In genomic region chr7:19744590-19745385, GRCm38 (mm10) we compare ENCODE assay signal across 9 mouse cellular contexts. TPM values are rescaled to one million over a fixed set of nuclear protein-coding genes. Genes with fewer than 3 reads are reported as not detected.
DNase-seq lines count a peak whose midpoint lies in the region; ATAC-seq and TF ChIP-seq lines count a peak whose summit lies in the region.
"Had no signal": no experiment of that assay in that cellular context is flagged by ENCODE, and none has a peak within 500 bp of the region (broad histone marks: within the 10 kb centered on the region; RNA-seq: fewer than 3 reads in every experiment).

No protein-coding gene starts in this region.

- ATAC-seq in lung, embryonic 16.5 days (ENCODE audit: low read depth) = 0 out of 2 replicates have a peak, but pooled peaks have one; percentile 3
- ATAC-seq in heart, embryonic 16.5 days (replicated peaks; ENCODE audit: extremely low read depth, insufficient read depth, low FRiP score) = peak; percentile 46
- ATAC-seq in stomach, postnatal 0 days (ENCODE audit: low FRiP score, low TSS enrichment) = no peak
- no peak for ATAC-seq in forebrain, embryonic 16.5 days
- no peak for ATAC-seq in activated CD4-positive, CD25-positive, alpha-beta regulatory T cell, adult 4 months

- peak overlapping the region; percentile 26; the same call in 1 of the 2 replicates for H3K9ac ChIP-seq in lung, embryonic 16.5 days (ENCODE audit: low read length)
- H3K9ac ChIP-seq in heart, embryonic 16.5 days (ENCODE audit: low read length) = peak overlapping the region; percentile 47
- H3K9ac ChIP-seq in stomach, postnatal 0 days (ENCODE audit: low read length) = peak overlapping the region; percentile 3; the same call in 1 of the 2 replicates
- H3K9ac ChIP-seq in forebrain, embryonic 16.5 days (replicated peaks; ENCODE audit: low read depth, low read length) = no peak overlapping the region
- H3K9ac ChIP-seq: embryonic facial prominence, embryonic 12.5 days had no signal

- no peaks in the 10 kb centered on the region for H3K9me3 ChIP-seq in lung, embryonic 16.5 days (ENCODE audit: control insufficient read depth, low read length)
- no peaks in the 10 kb centered on the region for H3K9me3 ChIP-seq in heart, embryonic 16.5 days (replicated peaks; ENCODE audit: control insufficient read depth, low read length)
- no peaks in the 10 kb centered on the region for H3K9me3 ChIP-seq in stomach, postnatal 0 days (ENCODE audit: control insufficient read depth, low read length)
- no peaks in the 10 kb centered on the region for H3K9me3 ChIP-seq in forebrain, embryonic 16.5 days (ENCODE audit: control insufficient read depth, low read length)
- H3K9me3 ChIP-seq: embryonic facial prominence, embryonic 12.5 days had no signal

- peaks cover 11% of the 10 kb centered on the region for H3K36me3 ChIP-seq in lung, embryonic 16.5 days (ENCODE audit: control insufficient read depth, insufficient read depth, low read length)
- peaks cover 6% of the 10 kb centered on the region for H3K36me3 ChIP-seq in heart, embryonic 16.5 days (ENCODE audit: control insufficient read depth, insufficient read depth)
- H3K36me3 ChIP-seq in stomach, postnatal 0 days (ENCODE audit: control insufficient read depth, insufficient read depth, low read length) = no peaks in the 10 kb centered on the region
- H3K36me3 ChIP-seq in forebrain, embryonic 16.5 days (ENCODE audit: control insufficient read depth, insufficient read depth) = no peaks in the 10 kb centered on the region

- no peak for TF ChIP-seq CTCF in stomach, postnatal 0 days (IDR thresholded peaks at IDR 0.05; ENCODE audit: low read depth)

- no peak overlapping the region for H3K4me2 ChIP-seq in lung, embryonic 16.5 days (ENCODE audit: low read depth, low read length)
- H3K4me2 ChIP-seq in heart, embryonic 16.5 days (ENCODE audit: low read depth, low read length) = peak overlapping the region; percentile 38
- peak overlapping the region; percentile 27; the same call in 1 of the 2 replicates for H3K4me2 ChIP-seq in stomach, postnatal 0 days (replicated peaks; ENCODE audit: low read depth)
- H3K4me2 ChIP-seq in forebrain, embryonic 16.5 days (ENCODE audit: low read length) = no peak overlapping the region
- H3K4me2 ChIP-seq: embryonic facial prominence, embryonic 12.5 days had no signal

- H3K4me3 ChIP-seq in lung, embryonic 16.5 days (ENCODE audit: low read length) = no peak overlapping the region
- H3K4me3 ChIP-seq in heart, embryonic 16.5 days (ENCODE audit: low read length) = no peak overlapping the region
- H3K4me3 ChIP-seq in stomach, postnatal 0 days (ENCODE audit: low read depth, low read length) = no peak overlapping the region
- no peak overlapping the region for H3K4me3 ChIP-seq in forebrain, embryonic 16.5 days (replicated peaks; ENCODE audit: low read length)
- H3K4me3 ChIP-seq: embryonic facial prominence, embryonic 12.5 days had no signal

- no peak for DNase-seq in lung, postnatal 14 days
- DNase-seq in kidney, postnatal 14 days = peak; percentile 81
- DNase-seq in stomach, postnatal 0 days (ENCODE audit: low spot score) = no peak
- DNase-seq in spleen, postnatal 4 days (ENCODE audit: low spot score in 2 of 2) = no peak

- H3K27ac ChIP-seq in lung, embryonic 16.5 days (ENCODE audit: low read length) = peak overlapping the region; percentile 56
- H3K27ac ChIP-seq in heart, embryonic 16.5 days (ENCODE audit: low read length) = peak overlapping the region; percentile 67
- peak overlapping the region; percentile 61 for H3K27ac ChIP-seq in stomach, postnatal 0 days (replicated peaks)
- no peak overlapping the region for H3K27ac ChIP-seq in forebrain, embryonic 16.5 days (ENCODE audit: low read length)
- H3K27ac ChIP-seq: embryonic facial prominence, embryonic 12.5 days had no signal

- H3K4me1 ChIP-seq in lung, embryonic 16.5 days (replicated peaks; ENCODE audit: control insufficient read depth, insufficient read depth, low read length) = peaks cover 46% of the 10 kb centered on the region
- peaks cover 51% of the 10 kb centered on the region for H3K4me1 ChIP-seq in heart, embryonic 16.5 days (ENCODE audit: control insufficient read depth, insufficient read depth, low read length)
- H3K4me1 ChIP-seq in stomach, postnatal 0 days (replicated peaks; ENCODE audit: control insufficient read depth, insufficient read depth) = peaks cover 15% of the 10 kb centered on the region
- peaks cover 23% of the 10 kb centered on the region for H3K4me1 ChIP-seq in forebrain, embryonic 16.5 days (replicated peaks; ENCODE audit: control insufficient read depth, insufficient read depth, low read length)

- 50% methylated on average over 14 of the region's 14 CpGs for WGBS in lung, embryonic 16.5 days
- WGBS in heart, embryonic 16.5 days = 26% methylated on average over 14 of the region's 14 CpGs
- 55% methylated on average over 14 of the region's 14 CpGs for WGBS in stomach, postnatal 0 days
- 82% methylated on average over 14 of the region's 14 CpGs for WGBS in forebrain, embryonic 16.5 days

- no peaks in the 10 kb centered on the region for H3K27me3 ChIP-seq in lung, embryonic 16.5 days (ENCODE audit: control insufficient read depth, insufficient read depth, low read depth, low read length)
- no peaks in the 10 kb centered on the region for H3K27me3 ChIP-seq in heart, embryonic 16.5 days (ENCODE audit: control insufficient read depth, insufficient read depth, low read length)
- no peaks in the 10 kb centered on the region for H3K27me3 ChIP-seq in stomach, postnatal 0 days (ENCODE audit: control insufficient read depth, insufficient read depth, low read length)
- no peaks in the 10 kb centered on the region for H3K27me3 ChIP-seq in forebrain, embryonic 16.5 days (replicated peaks; ENCODE audit: control insufficient read depth, insufficient read depth, low read length)
- H3K27me3 ChIP-seq: embryonic facial prominence, embryonic 12.5 days had no signal

- no peak for TF ChIP-seq EP300 in stomach, postnatal 0 days (optimal IDR thresholded peaks at IDR 0.05)

RNA-seq across cellular contexts. Expression of gene Nectin2, which starts 5.5 kb away (rescaled TPM):
- polyA plus RNA-seq in lung, embryonic 16.5 days (2015; fragmentation: Nextera tagmentation; extraction: Ambion mirVana) = 128 and 131 TPM in 2 replicates
- 63.5 and 76.8 TPM in 2 replicates for polyA plus RNA-seq in heart, embryonic 16.5 days (2015; fragmentation: Nextera tagmentation; extraction: Ambion mirVana)
- polyA plus RNA-seq in stomach, postnatal 0 days (2015; fragmentation: Nextera tagmentation; extraction: Ambion mirVana) = 82.2 and 83.8 TPM in 2 replicates
- 42.3 and 48.4 TPM in 2 replicates for polyA plus RNA-seq in forebrain, embryonic 16.5 days (2015; fragmentation: Nextera tagmentation; extraction: Ambion mirVana)
- polyA plus RNA-seq in activated CD4-positive, CD25-positive, alpha-beta regulatory T cell, adult 4 months (2017; shearing (Covaris generic)) = under 1 TPM in 1 of 2 experiments, not detected in 1; 0.56 TPM

RNA-seq across cellular contexts. Expression of gene Bcam, which starts 26.0 kb away (rescaled TPM):
- polyA plus RNA-seq in lung, embryonic 16.5 days (2015; fragmentation: Nextera tagmentation; extraction: Ambion mirVana) = 347 and 379 TPM in 2 replicates
- 413 and 444 TPM in 2 replicates for polyA plus RNA-seq in heart, embryonic 16.5 days (2015; fragmentation: Nextera tagmentation; extraction: Ambion mirVana)
- polyA plus RNA-seq in stomach, postnatal 0 days (2015; fragmentation: Nextera tagmentation; extraction: Ambion mirVana) = 87.5 and 103 TPM in 2 replicates
- polyA plus RNA-seq in forebrain, embryonic 16.5 days (2015; fragmentation: Nextera tagmentation; extraction: Ambion mirVana) = 7.9 and 8.8 TPM in 2 replicates
- 1 to 10 TPM; 1.4 to 1.6 TPM for polyA plus RNA-seq in activated CD4-positive, CD25-positive, alpha-beta regulatory T cell, adult 4 months (2017; shearing (Covaris generic))

RNA-seq across cellular contexts. Expression of gene Tomm40, which starts 29.6 kb away (rescaled TPM):
- 82.0 and 87.4 TPM in 2 replicates for polyA plus RNA-seq in lung, embryonic 16.5 days (2015; fragmentation: Nextera tagmentation; extraction: Ambion mirVana)
- 146 and 158 TPM in 2 replicates for polyA plus RNA-seq in heart, embryonic 16.5 days (2015; fragmentation: Nextera tagmentation; extraction: Ambion mirVana)
- 98.0 and 105 TPM in 2 replicates for polyA plus RNA-seq in stomach, postnatal 0 days (2015; fragmentation: Nextera tagmentation; extraction: Ambion mirVana)
- 109 TPM in 2 replicates for polyA plus RNA-seq in forebrain, embryonic 16.5 days (2015; fragmentation: Nextera tagmentation; extraction: Ambion mirVana)
- polyA plus RNA-seq in activated CD4-positive, CD25-positive, alpha-beta regulatory T cell, adult 4 months (2017; shearing (Covaris generic)) = 10 to 100 TPM in 1 of 2 experiments, 1 to 10 TPM in 1; 5.7 to 11.7 TPM

RNA-seq across cellular contexts. Expression of gene Apoe, which starts 45.8 kb away (rescaled TPM):
- 470 and 554 TPM in 2 replicates for polyA plus RNA-seq in lung, embryonic 16.5 days (2015; fragmentation: Nextera tagmentation; extraction: Ambion mirVana)
- 588 and 662 TPM in 2 replicates for polyA plus RNA-seq in heart, embryonic 16.5 days (2015; fragmentation: Nextera tagmentation; extraction: Ambion mirVana)
- 383 and 436 TPM in 2 replicates for polyA plus RNA-seq in stomach, postnatal 0 days (2015; fragmentation: Nextera tagmentation; extraction: Ambion mirVana)
- polyA plus RNA-seq in forebrain, embryonic 16.5 days (2015; fragmentation: Nextera tagmentation; extraction: Ambion mirVana) = 269 and 326 TPM in 2 replicates
- 10 to 100 TPM in 1 of 2 experiments, 1 to 10 TPM in 1; 4.1 to 16.0 TPM for polyA plus RNA-seq in activated CD4-positive, CD25-positive, alpha-beta regulatory T cell, adult 4 months (2017; shearing (Covaris generic))

RNA-seq across cellular contexts. Expression of gene Cblc, which starts 51.8 kb away (rescaled TPM):
- polyA plus RNA-seq in lung, embryonic 16.5 days (2015; fragmentation: Nextera tagmentation; extraction: Ambion mirVana) = 17.8 and 18.8 TPM in 2 replicates
- 1.2 and 2.0 TPM in 2 replicates for polyA plus RNA-seq in heart, embryonic 16.5 days (2015; fragmentation: Nextera tagmentation; extraction: Ambion mirVana)
- 44.4 and 48.5 TPM in 2 replicates for polyA plus RNA-seq in stomach, postnatal 0 days (2015; fragmentation: Nextera tagmentation; extraction: Ambion mirVana)
- not detected in 2 replicates for polyA plus RNA-seq in forebrain, embryonic 16.5 days (2015; fragmentation: Nextera tagmentation; extraction: Ambion mirVana)
- not detected for polyA plus RNA-seq in activated CD4-positive, CD25-positive, alpha-beta regulatory T cell, adult 4 months (2017; shearing (Covaris generic))

Comparison
In these comparisons a context has a peak if more than half of its experiments do, and no peak if none do; other contexts are left out.
1. ATAC-seq: peak in lung, embryonic 16.5 days (single experiment) and heart, embryonic 16.5 days (single experiment); none in stomach, postnatal 0 days (single experiment), forebrain, embryonic 16.5 days (single experiment) and activated CD4-positive, CD25-positive, alpha-beta regulatory T cell, adult 4 months (single experiment).
2. H3K4me2 ChIP-seq: peak in heart, embryonic 16.5 days (single experiment) and stomach, postnatal 0 days (single experiment); none in lung, embryonic 16.5 days (single experiment) and forebrain, embryonic 16.5 days (single experiment).
3. RNA of gene Nectin2, which starts 5.5 kb away (polyA plus RNA-seq): 128 to 131 TPM in lung, embryonic 16.5 days, 82.2 to 83.8 TPM in stomach, postnatal 0 days, 63.5 to 76.8 TPM in heart, embryonic 16.5 days and 42.3 to 48.4 TPM in forebrain, embryonic 16.5 days; 0.56 TPM in activated CD4-positive, CD25-positive, alpha-beta regulatory T cell, adult 4 months; every median in the first group is over 10 times any median in the second.